Mouse (Mus musculus) telencephalon, adult 2 months (tissue): Measurements from ENCODE around the gene 4930470P17Rik.

Experiments
- DNase-seq: peaks from one replicate; pipeline ENCODE4 v3.0.0-alpha.2; 2011; ENCODE audit warnings: low read depth, low spot score

Gene 4930470P17Rik

GRCm38 (mm10) chr2:170579551-170579950 is 22.3 kb downstream of the 4930470P17Rik start:
- DNase-seq: no peak

- DNase-seq: no peak
Measured at GRCm38 (mm10) chr2:170578588-170578987, 23.2 kb downstream of the 4930470P17Rik start.

GRCm38 (mm10) chr2:170577502-170577901 is 24.3 kb downstream of the 4930470P17Rik start:
- no peak for DNase-seq

- DNase-seq: no peak
Measured at GRCm38 (mm10) chr2:170576077-170576476, 25.7 kb downstream of the 4930470P17Rik start.

- peak; percentile 34 for DNase-seq
Measured at GRCm38 (mm10) chr2:170564995-170565394, 36.8 kb downstream of the 4930470P17Rik start.

GRCm38 (mm10) chr2:170563956-170564855 is 37.6 kb downstream of the 4930470P17Rik start:
- DNase-seq: no peak

- no peak for DNase-seq
Measured at GRCm38 (mm10) chr2:170552088-170552487, 49.7 kb downstream of the 4930470P17Rik start.

- DNase-seq: peak; percentile 85
Measured at GRCm38 (mm10) chr2:170550240-170550639, 51.6 kb downstream of the 4930470P17Rik start.

GRCm38 (mm10) chr2:170549146-170549545 is 52.7 kb downstream of the 4930470P17Rik start:
- no peak for DNase-seq

GRCm38 (mm10) chr2:170548046-170548445 is 53.8 kb downstream of the 4930470P17Rik start:
- DNase-seq: no peak

- DNase-seq: no peak
Measured at GRCm38 (mm10) chr2:170547526-170547925, 54.3 kb downstream of the 4930470P17Rik start.

GRCm38 (mm10) chr2:170545745-170546144 is 56.1 kb downstream of the 4930470P17Rik start:
- no peak for DNase-seq

- DNase-seq: no peak
Measured at GRCm38 (mm10) chr2:170544950-170545349, 56.9 kb downstream of the 4930470P17Rik start.

- DNase-seq: no peak
Measured at GRCm38 (mm10) chr2:170544159-170544558, 57.7 kb downstream of the 4930470P17Rik start.

- DNase-seq: no peak
Measured at GRCm38 (mm10) chr2:170543625-170544024, 58.2 kb downstream of the 4930470P17Rik start.

GRCm38 (mm10) chr2:170539211-170539610 is 62.6 kb downstream of the 4930470P17Rik start:
- DNase-seq: peak; percentile 72

GRCm38 (mm10) chr2:170535841-170536240 is 66.0 kb downstream of the 4930470P17Rik start:
- no peak for DNase-seq

GRCm38 (mm10) chr2:170534803-170535174 is 67.0 kb downstream of the 4930470P17Rik start:
- DNase-seq: no peak

GRCm38 (mm10) chr2:170534116-170534802 is 67.6 kb downstream of the 4930470P17Rik start:
- no peak for DNase-seq

- DNase-seq: no peak
Measured at GRCm38 (mm10) chr2:170530256-170530655, 71.6 kb downstream of the 4930470P17Rik start.

GRCm38 (mm10) chr2:170529766-170530165 is 72.1 kb downstream of the 4930470P17Rik start:
- DNase-seq: no peak
